ENCODE assay signal across 8 mouse cellular contexts in the genomic region with DNA sequence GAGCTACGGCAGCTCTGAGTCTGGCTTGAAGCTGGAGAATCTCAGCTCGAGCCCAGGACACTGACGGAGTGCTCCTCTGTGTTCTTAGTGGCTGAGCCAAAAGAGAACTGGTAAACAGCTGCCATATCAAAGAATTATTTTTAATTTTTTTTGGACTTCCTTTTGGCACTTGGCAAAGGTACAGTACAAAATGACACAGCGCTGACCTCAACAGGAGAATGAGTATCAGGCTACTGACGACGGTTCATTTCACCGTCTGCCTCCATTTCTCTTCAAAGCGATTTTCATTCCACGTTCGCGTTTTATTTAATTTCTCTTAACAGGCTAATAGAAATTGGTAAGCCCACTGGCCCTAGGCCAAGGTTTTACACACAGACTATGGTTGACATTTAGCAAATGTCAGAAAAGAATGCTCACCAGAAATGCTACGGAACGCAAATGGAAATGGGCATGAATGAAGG.
DNase-seq lines count a peak whose midpoint lies in the region; ATAC-seq and TF ChIP-seq lines count a peak whose summit lies in the region.

No protein-coding gene starts in this region.

- TF ChIP-seq CTCF in kidney, postnatal 0 days (IDR thresholded peaks at IDR 0.05; ENCODE audit: low read depth): no peak
- no peak for TF ChIP-seq CTCF in left cerebral cortex, adult 2 months (IDR thresholded peaks at IDR 0.05)

- H3K4me3 ChIP-seq in kidney, postnatal 0 days (replicated peaks; ENCODE audit: low read depth, low read length): no peak overlapping the region
- no peak overlapping the region for H3K4me3 ChIP-seq in left cerebral cortex, adult 2 months

- H3K4me1 ChIP-seq in kidney, postnatal 0 days (replicated peaks; ENCODE audit: insufficient read depth, low read length): no peaks in the 10 kb centered on the region

- H3K36me3 ChIP-seq in kidney, postnatal 0 days (ENCODE audit: insufficient read depth, low read length): no peaks in the 10 kb centered on the region

- ATAC-seq in kidney, postnatal 0 days (replicated peaks; ENCODE audit: low FRiP score, low read depth): no peak

- H3K9ac ChIP-seq in kidney, postnatal 0 days (ENCODE audit: low read depth, low read length): no peak overlapping the region

- H3K4me2 ChIP-seq in kidney, postnatal 0 days (ENCODE audit: low read length): peak overlapping the region; percentile 1; the same call in 1 of the 2 replicates

- no peak overlapping the region for H3K27ac ChIP-seq in kidney, postnatal 0 days
- H3K27ac ChIP-seq in left cerebral cortex, adult 2 months: no peak overlapping the region

- H3K9me3 ChIP-seq in kidney, postnatal 0 days (replicated peaks; ENCODE audit: low read length): no peaks in the 10 kb centered on the region

- DNase-seq in heart, adult 18-20 months: peak; percentile 50 to 64
- no peak for DNase-seq in heart, postnatal 25 days (ENCODE audit: low spot score)
- DNase-seq in adrenal gland, postnatal 14 days: peak; percentile 35
- peak; percentile 13 to 37 for DNase-seq in cerebellum, postnatal 36 days
- DNase-seq in kidney, postnatal 0 days (ENCODE audit: low spot score): peak; percentile 41
- no peak for DNase-seq in left cerebral cortex, adult 2 months (ENCODE audit: extremely low spot score in 1 of 2, low spot score in 2 of 2)
- no peak for DNase-seq in left cerebral cortex, adult 11 months (ENCODE audit: low spot score)
- no peak for DNase-seq in embryo, embryonic 10 days (ENCODE audit: low spot score)

- intact Hi-C loops in heart, postnatal 25 days (cut with DNase I): no loop called here
- intact Hi-C loops in left cerebral cortex, adult 2 months (cut with DNase I): no loop called here

- 45% methylated on average over 13 of the region's 13 CpGs for WGBS in kidney, postnatal 0 days

- no peaks in the 10 kb centered on the region for H3K27me3 ChIP-seq in kidney, postnatal 0 days (ENCODE audit: insufficient read depth, low read length)

Comparison
In these comparisons a context has a peak if more than half of its experiments do, and no peak if none do; other contexts are left out.
1. DNase-seq: peak in heart, adult 18-20 months (2 of 2), adrenal gland, postnatal 14 days (single experiment), cerebellum, postnatal 36 days (2 of 2) and kidney, postnatal 0 days (single experiment); none in heart, postnatal 25 days (single experiment), left cerebral cortex, adult 2 months (0 of 2), left cerebral cortex, adult 11 months (single experiment) and embryo, embryonic 10 days (single experiment).